Mouse (Mus musculus): ENCODE measurements around the gene Atoh7. TPM values are rescaled to one million over a fixed set of nuclear protein-coding genes. Genes with fewer than 3 reads are reported as not detected.

The Atoh7 gene
- polyA plus RNA-seq, 1 experiment from 2014 or later = not detected

DNA sequence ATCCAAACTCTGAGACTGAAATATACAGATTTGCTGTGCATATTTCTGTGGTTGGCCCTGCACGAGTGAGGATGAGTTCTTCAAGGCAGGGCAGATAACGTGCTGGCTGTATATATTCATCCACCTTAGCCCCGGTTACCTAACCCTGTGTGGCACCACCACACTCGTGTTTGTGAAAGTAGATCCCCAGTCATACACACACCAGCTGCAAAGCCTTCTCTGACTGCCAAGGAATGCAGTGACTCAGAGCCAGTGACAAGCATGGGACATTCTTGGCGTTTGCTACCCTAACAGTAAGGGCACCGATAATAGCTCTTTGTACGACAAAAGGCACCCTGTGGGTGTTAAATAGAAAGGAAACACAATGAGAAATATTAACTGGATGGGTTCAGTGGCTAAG lies 28.8 kb downstream of the Atoh7 start:
- 34% methylated on average over 7 of the region's 7 CpGs for WGBS
- H3K36me3 ChIP-seq (ENCODE audit: insufficient read depth, low read length) = no peaks in the 10 kb centered on the region
- no peak overlapping the region for H3K9ac ChIP-seq (replicated peaks; ENCODE audit: low read depth)
- H3K4me1 ChIP-seq (ENCODE audit: insufficient read depth, low read depth, low read length) = no peaks in the 10 kb centered on the region
- DNase-seq (ENCODE audit: low spot score) (peak; percentile 44), ATAC-seq (peak; percentile 68)
- no peaks in the 10 kb centered on the region for H3K9me3 ChIP-seq (ENCODE audit: low read length)
- no peaks in the 10 kb centered on the region for H3K27me3 ChIP-seq (replicated peaks; ENCODE audit: insufficient read depth, low read length)
- no peak overlapping the region for H3K4me3 ChIP-seq (ENCODE audit: low read depth, low read length)
- no peak overlapping the region for H3K4me2 ChIP-seq (replicated peaks; ENCODE audit: low read depth, low read length)
- TF ChIP-seq CTCF (IDR thresholded peaks at IDR 0.05) = no peak
- no peak for TF ChIP-seq EP300 (IDR thresholded peaks at IDR 0.05)
- H3K27ac ChIP-seq (ENCODE audit: low read length) = no peak overlapping the region

DNA sequence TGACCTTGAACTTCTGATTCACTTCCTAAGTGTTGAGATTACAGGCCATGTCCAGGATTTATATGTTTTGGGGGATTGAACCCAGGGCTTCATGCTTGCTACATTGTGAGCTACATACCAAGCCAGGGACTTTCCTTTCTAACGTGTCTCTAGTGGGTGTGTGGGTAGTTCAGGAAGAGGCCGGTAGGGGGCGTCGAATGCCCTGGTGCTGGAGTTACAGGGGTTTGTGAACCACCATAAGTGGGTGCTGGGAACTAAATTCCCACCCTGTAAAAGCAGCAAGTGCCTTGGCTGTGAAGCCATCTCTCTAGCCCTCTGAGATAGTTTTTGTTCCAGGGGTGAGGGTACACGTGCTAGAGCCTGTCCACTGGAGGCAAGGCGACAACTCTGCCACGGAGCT lies 31.0 kb downstream of the Atoh7 start:
- no peaks in the 10 kb centered on the region for H3K9me3 ChIP-seq (ENCODE audit: low read length)
- H3K27me3 ChIP-seq (replicated peaks; ENCODE audit: insufficient read depth, low read length) = no peaks in the 10 kb centered on the region
- no peak overlapping the region for H3K4me3 ChIP-seq (ENCODE audit: low read depth, low read length)
- WGBS = 73% methylated on average over 7 of the region's 7 CpGs
- DNase-seq (ENCODE audit: low spot score) (no peak), ATAC-seq (no peak)
- no peak overlapping the region for H3K4me2 ChIP-seq (replicated peaks; ENCODE audit: low read depth, low read length)
- no peak overlapping the region for H3K27ac ChIP-seq (ENCODE audit: low read length)
- TF ChIP-seq EP300 (IDR thresholded peaks at IDR 0.05) (no peak), CTCF (IDR thresholded peaks at IDR 0.05) (no peak)
- no peaks in the 10 kb centered on the region for H3K36me3 ChIP-seq (ENCODE audit: insufficient read depth, low read length)
- no peaks in the 10 kb centered on the region for H3K4me1 ChIP-seq (ENCODE audit: insufficient read depth, low read depth, low read length)
- H3K9ac ChIP-seq (replicated peaks; ENCODE audit: low read depth) = no peak overlapping the region

DNA sequence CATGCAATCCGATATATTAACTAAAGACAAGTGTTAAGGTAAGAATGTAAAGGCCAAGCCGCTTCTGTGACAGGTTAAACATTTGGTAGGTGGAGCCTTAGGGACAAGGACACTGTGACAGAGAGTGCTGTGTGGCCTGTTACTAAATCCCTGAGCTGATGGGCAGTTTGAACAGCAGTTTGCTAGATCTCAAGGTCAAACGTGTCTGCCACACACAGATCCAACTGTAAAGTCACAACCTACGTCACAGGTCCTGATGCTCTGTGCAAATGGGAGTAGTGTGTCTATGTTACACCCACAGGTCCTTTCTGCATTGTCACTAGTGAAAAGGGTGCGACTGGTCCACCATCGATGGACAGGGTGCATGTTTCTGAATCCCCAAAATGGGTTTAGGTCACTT lies 32.9 kb downstream of the Atoh7 start:
- H3K9me3 ChIP-seq (ENCODE audit: low read length) = no peaks in the 10 kb centered on the region
- H3K4me1 ChIP-seq (ENCODE audit: insufficient read depth, low read depth, low read length) = no peaks in the 10 kb centered on the region
- H3K9ac ChIP-seq (replicated peaks; ENCODE audit: low read depth) = no peak overlapping the region
- TF ChIP-seq EP300 (IDR thresholded peaks at IDR 0.05) (no peak), CTCF (IDR thresholded peaks at IDR 0.05) (no peak)
- H3K27me3 ChIP-seq (replicated peaks; ENCODE audit: insufficient read depth, low read length) = no peaks in the 10 kb centered on the region
- no peaks in the 10 kb centered on the region for H3K36me3 ChIP-seq (ENCODE audit: insufficient read depth, low read length)
- DNase-seq (ENCODE audit: low spot score) (no peak), ATAC-seq (no peak)
- no peak overlapping the region for H3K4me2 ChIP-seq (replicated peaks; ENCODE audit: low read depth, low read length)
- H3K27ac ChIP-seq (ENCODE audit: low read length) = no peak overlapping the region
- H3K4me3 ChIP-seq (ENCODE audit: low read depth, low read length) = no peak overlapping the region
- 83% methylated on average over 6 of the region's 6 CpGs for WGBS

DNA sequence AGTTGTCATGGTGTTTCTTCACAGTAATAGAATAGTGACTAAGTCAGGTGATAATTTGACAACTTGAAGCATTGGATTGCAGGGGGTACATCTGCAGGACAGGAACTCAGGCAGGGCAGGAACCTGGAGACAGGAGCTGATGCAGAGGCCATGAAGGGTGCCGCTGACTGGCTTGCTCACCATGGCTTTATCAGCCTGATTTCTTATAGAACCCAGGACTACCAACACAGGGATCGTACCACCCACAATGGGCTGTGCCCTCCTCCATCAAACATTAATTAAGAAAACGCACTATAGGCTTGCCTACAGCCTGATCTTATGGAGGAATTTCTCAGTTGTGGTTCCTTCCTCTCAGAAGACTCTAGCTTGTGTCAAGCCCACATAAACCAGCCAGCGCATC lies 33.9 kb downstream of the Atoh7 start:
- H3K4me2 ChIP-seq (replicated peaks; ENCODE audit: low read depth, low read length) = no peak overlapping the region
- H3K27ac ChIP-seq (ENCODE audit: low read length) = no peak overlapping the region
- H3K27me3 ChIP-seq (replicated peaks; ENCODE audit: insufficient read depth, low read length) = no peaks in the 10 kb centered on the region
- ATAC-seq (no peak), DNase-seq (ENCODE audit: low spot score) (no peak)
- TF ChIP-seq EP300 (IDR thresholded peaks at IDR 0.05) = no peak
- TF ChIP-seq CTCF (IDR thresholded peaks at IDR 0.05) = no peak
- no peak overlapping the region for H3K4me3 ChIP-seq (ENCODE audit: low read depth, low read length)
- 87% methylated on average over 4 of the region's 4 CpGs for WGBS
- H3K36me3 ChIP-seq (ENCODE audit: insufficient read depth, low read length) = no peaks in the 10 kb centered on the region
- H3K9ac ChIP-seq (replicated peaks; ENCODE audit: low read depth) = no peak overlapping the region
- no peaks in the 10 kb centered on the region for H3K4me1 ChIP-seq (ENCODE audit: insufficient read depth, low read depth, low read length)
- H3K9me3 ChIP-seq (ENCODE audit: low read length) = no peaks in the 10 kb centered on the region

DNA sequence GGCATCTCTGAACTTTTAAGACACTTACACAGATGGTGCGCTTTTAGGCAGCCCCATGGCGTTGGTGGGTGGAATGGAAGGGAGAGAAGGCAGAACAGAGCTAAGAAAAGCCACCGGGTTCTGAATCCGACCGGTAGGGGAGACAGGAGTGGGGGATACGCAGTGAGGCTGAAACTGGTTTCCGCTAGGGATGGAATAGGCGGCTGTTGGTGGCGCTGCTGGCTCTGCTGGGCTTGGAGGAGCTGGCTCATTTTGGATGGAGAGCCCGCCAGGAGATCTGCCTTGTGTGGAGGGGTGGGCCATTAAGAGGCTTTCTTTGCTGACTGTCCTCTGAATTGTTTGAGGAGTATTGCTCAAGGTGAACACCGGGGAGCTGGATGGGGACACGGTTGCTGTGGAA lies 36.2 kb downstream of the Atoh7 start:
- TF ChIP-seq EP300 (IDR thresholded peaks at IDR 0.05) (no peak), CTCF (IDR thresholded peaks at IDR 0.05) (no peak)
- 47% methylated on average over 12 of the region's 12 CpGs for WGBS
- no peak for ATAC-seq
- Histone ChIP-seq H3K27ac (ENCODE audit: low read length) (no peak overlapping the region), H3K4me1 (ENCODE audit: insufficient read depth, low read depth, low read length) (no peaks in the 10 kb centered on the region), H3K9me3 (ENCODE audit: low read length) (no peaks in the 10 kb centered on the region), H3K27me3 (replicated peaks; ENCODE audit: insufficient read depth, low read length) (no peaks in the 10 kb centered on the region), H3K4me3 (ENCODE audit: low read depth, low read length) (no peak overlapping the region), H3K9ac (replicated peaks; ENCODE audit: low read depth) (no peak overlapping the region), H3K4me2 (replicated peaks; ENCODE audit: low read depth, low read length) (no peak overlapping the region), H3K36me3 (ENCODE audit: insufficient read depth, low read length) (no peaks in the 10 kb centered on the region)
- DNase-seq (ENCODE audit: low spot score) = no peak

GRCm38 (mm10) chr10:63136436-63136835 lies 37.0 kb downstream of the Atoh7 start:
- DNase-seq (ENCODE audit: low spot score) (no peak), ATAC-seq (no peak)
- WGBS = 68% methylated on average over 6 of the region's 6 CpGs
- H3K4me2 ChIP-seq (replicated peaks; ENCODE audit: low read depth, low read length) = no peak overlapping the region
- no peaks in the 10 kb centered on the region for H3K27me3 ChIP-seq (replicated peaks; ENCODE audit: insufficient read depth, low read length)
- no peak overlapping the region for H3K4me3 ChIP-seq (ENCODE audit: low read depth, low read length)
- no peaks in the 10 kb centered on the region for H3K9me3 ChIP-seq (ENCODE audit: low read length)
- no peak overlapping the region for H3K27ac ChIP-seq (ENCODE audit: low read length)
- no peaks in the 10 kb centered on the region for H3K36me3 ChIP-seq (ENCODE audit: insufficient read depth, low read length)
- H3K4me1 ChIP-seq (ENCODE audit: insufficient read depth, low read depth, low read length) = no peaks in the 10 kb centered on the region
- no peak for TF ChIP-seq CTCF (IDR thresholded peaks at IDR 0.05)
- no peak for TF ChIP-seq EP300 (IDR thresholded peaks at IDR 0.05)
- H3K9ac ChIP-seq (replicated peaks; ENCODE audit: low read depth) = no peak overlapping the region

GRCm38 (mm10) chr10:63142660-63143059 lies 43.2 kb downstream of the Atoh7 start:
- ATAC-seq (no peak), DNase-seq (ENCODE audit: low spot score) (no peak)
- no peak for TF ChIP-seq EP300 (IDR thresholded peaks at IDR 0.05)
- WGBS = 55% methylated on average over 13 of the region's 13 CpGs
- H3K27ac ChIP-seq (ENCODE audit: low read length) = no peak overlapping the region
- no peak overlapping the region for H3K9ac ChIP-seq (replicated peaks; ENCODE audit: low read depth)
- H3K36me3 ChIP-seq (ENCODE audit: insufficient read depth, low read length) = no peaks in the 10 kb centered on the region
- H3K4me2 ChIP-seq (replicated peaks; ENCODE audit: low read depth, low read length) = no peak overlapping the region
- H3K4me1 ChIP-seq (ENCODE audit: insufficient read depth, low read depth, low read length) = no peaks in the 10 kb centered on the region
- H3K4me3 ChIP-seq (ENCODE audit: low read depth, low read length) = no peak overlapping the region
- no peaks in the 10 kb centered on the region for H3K9me3 ChIP-seq (ENCODE audit: low read length)
- no peaks in the 10 kb centered on the region for H3K27me3 ChIP-seq (replicated peaks; ENCODE audit: insufficient read depth, low read length)

Other genes starting within 250 kb of the Atoh7 start
- gene Tet1, start 190.7 kb upstream of the Atoh7 start, polyA plus RNA-seq (2015; fragmentation: Nextera tagmentation; extraction: Ambion mirVana) = 5.2 and 7.0 TPM in 2 replicates
- gene Slc25a16, start 179.0 kb upstream of the Atoh7 start, polyA plus RNA-seq (2015; fragmentation: Nextera tagmentation; extraction: Ambion mirVana) = 20.3 and 24.0 TPM in 2 replicates
- 3.2 and 3.5 TPM in 2 replicates for gene Dna2, start 152.6 kb upstream of the Atoh7 start, polyA plus RNA-seq (2015; fragmentation: Nextera tagmentation; extraction: Ambion mirVana)
- 13.9 and 14.5 TPM in 2 replicates for gene Rufy2, start 119.4 kb upstream of the Atoh7 start, polyA plus RNA-seq (2015; fragmentation: Nextera tagmentation; extraction: Ambion mirVana)
- gene Hnrnph3, start 75.4 kb upstream of the Atoh7 start, polyA plus RNA-seq (2015; fragmentation: Nextera tagmentation; extraction: Ambion mirVana) = 38.8 and 44.6 TPM in 2 replicates
- gene Pbld2, start 75.3 kb upstream of the Atoh7 start, polyA plus RNA-seq (2015; fragmentation: Nextera tagmentation; extraction: Ambion mirVana) = 16.2 and 18.4 TPM in 2 replicates
- 0.70 and 0.95 TPM in 2 replicates for gene Pbld1, start 39.5 kb upstream of the Atoh7 start, polyA plus RNA-seq (2015; fragmentation: Nextera tagmentation; extraction: Ambion mirVana)
- 0.16 and 0.18 TPM in 2 replicates for gene Mypn, start 104.3 kb downstream of the Atoh7 start, polyA plus RNA-seq (2015; fragmentation: Nextera tagmentation; extraction: Ambion mirVana)
- 23.8 and 28.3 TPM in 2 replicates for gene Herc4, start 144.2 kb downstream of the Atoh7 start, polyA plus RNA-seq (2015; fragmentation: Nextera tagmentation; extraction: Ambion mirVana)

Data from lung, postnatal 0 days (tissue).